Mouse (Mus musculus): ENCODE data around the gene Gm38119. TPM values are rescaled to one million over a fixed set of nuclear protein-coding genes. Genes with fewer than 3 reads are reported as not detected.
"Not testable (repeated sequence)": the region's sequence is repeated elsewhere in the genome, so short reads cannot be mapped to it uniquely, and the experiment has no call there.

Gm38119 gene
- polyA plus RNA-seq, 1 experiment, result not detected

DNA sequence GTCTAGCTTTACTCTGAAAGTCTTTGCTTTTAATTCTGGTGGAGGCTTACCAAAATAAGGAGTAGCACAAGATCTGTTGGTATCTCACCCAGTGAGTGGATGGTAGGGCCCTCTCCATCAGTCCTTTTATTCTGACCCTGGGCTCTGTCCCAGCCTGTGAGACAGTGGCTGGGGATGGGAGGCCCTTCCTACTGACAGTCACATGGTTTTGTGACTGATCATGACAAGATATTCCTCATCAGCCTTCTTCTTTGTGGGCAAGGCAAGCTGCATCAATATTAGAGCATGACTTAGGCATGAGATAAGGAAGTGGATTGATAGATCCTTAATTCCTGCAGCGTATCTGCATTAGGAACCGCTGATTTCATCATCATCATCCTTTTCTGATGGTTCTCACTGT lies 29.9 kb downstream of the Gm38119 start, which contains the start of gene Lce1e:
Gene Lce1e (minus strand): TSS at position 101 of the 400 bp plus-strand sequence.
- Histone ChIP-seq H3K27ac (ENCODE audit: insufficient read depth, low read depth, low read length) (no peak within 1 kb of the TSS), H3K4me1 (ENCODE audit: control insufficient read depth, insufficient read depth, low read length) (no peaks in the 10 kb centered on the region), H3K4me3 (ENCODE audit: insufficient read depth, low read depth, low read length) (no peak within 1 kb of the TSS)
- TF ChIP-seq POLR2A (IDR thresholded peaks at IDR 0.05; ENCODE audit: insufficient read depth, low read depth, low read length), result no peak
- no peak for TF ChIP-seq CTCF (IDR thresholded peaks at IDR 0.05; ENCODE audit: insufficient read depth, low read depth, low read length)
- WGBS, result 83% methylated on average over 2 of the region's 2 CpGs

DNA sequence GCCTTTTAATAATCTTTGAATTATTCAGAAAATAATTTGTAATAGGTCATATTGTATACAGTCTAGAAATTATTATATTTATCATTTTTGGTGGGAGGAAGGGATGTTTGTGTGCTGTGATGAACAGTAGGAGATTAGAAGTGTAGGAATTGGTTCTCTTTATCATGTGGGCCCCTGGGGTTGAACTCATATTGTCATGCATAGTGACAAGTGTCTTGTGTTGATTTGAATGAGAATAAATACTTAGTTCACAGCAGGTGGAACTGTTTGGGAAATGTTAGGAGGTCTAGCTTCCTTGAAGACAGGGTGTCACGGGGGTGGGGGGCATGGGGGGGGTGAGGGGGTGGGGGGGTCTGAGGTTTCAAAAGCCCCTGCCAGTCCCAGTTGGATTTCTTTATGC lies 44.3 kb downstream of the Gm38119 start:
- WGBS, result 23% methylated on average over 1 of the region's 1 CpGs
- Histone ChIP-seq H3K4me3 (ENCODE audit: insufficient read depth, low read depth, low read length) (no peak overlapping the region), H3K27ac (ENCODE audit: insufficient read depth, low read depth, low read length) (no peak overlapping the region), H3K4me1 (ENCODE audit: control insufficient read depth, insufficient read depth, low read length) (no peaks in the 10 kb centered on the region)
- TF ChIP-seq POLR2A (IDR thresholded peaks at IDR 0.05; ENCODE audit: insufficient read depth, low read depth, low read length), result no peak
- no peak for TF ChIP-seq CTCF (IDR thresholded peaks at IDR 0.05; ENCODE audit: insufficient read depth, low read depth, low read length)

DNA sequence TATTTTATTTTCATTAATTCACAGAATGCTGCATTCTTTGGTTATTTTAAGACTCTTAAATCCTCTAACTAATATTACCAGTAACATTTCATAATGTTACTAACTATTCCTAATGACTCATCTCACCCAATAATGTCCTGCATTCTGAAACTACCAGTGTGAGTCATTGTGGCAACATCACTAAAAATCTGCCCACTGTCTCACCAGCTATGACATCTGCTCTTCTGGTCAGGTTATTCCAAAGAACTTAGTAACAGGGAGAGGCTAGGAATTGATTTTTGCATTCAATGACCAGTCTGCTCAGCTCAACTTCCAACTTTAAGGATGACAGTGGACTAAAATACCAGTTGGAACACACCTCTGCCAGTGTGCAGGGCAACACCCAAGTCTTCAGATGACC lies 47.2 kb downstream of the Gm38119 start:
- no peaks in the 10 kb centered on the region for H3K4me1 ChIP-seq (ENCODE audit: control insufficient read depth, insufficient read depth, low read length)
- H3K27ac ChIP-seq (ENCODE audit: insufficient read depth, low read depth, low read length), result no peak overlapping the region
- TF ChIP-seq CTCF (IDR thresholded peaks at IDR 0.05; ENCODE audit: insufficient read depth, low read depth, low read length) (no peak), POLR2A (IDR thresholded peaks at IDR 0.05; ENCODE audit: insufficient read depth, low read depth, low read length) (no peak)
- H3K4me3 ChIP-seq (ENCODE audit: insufficient read depth, low read depth, low read length), result no peak overlapping the region

DNA sequence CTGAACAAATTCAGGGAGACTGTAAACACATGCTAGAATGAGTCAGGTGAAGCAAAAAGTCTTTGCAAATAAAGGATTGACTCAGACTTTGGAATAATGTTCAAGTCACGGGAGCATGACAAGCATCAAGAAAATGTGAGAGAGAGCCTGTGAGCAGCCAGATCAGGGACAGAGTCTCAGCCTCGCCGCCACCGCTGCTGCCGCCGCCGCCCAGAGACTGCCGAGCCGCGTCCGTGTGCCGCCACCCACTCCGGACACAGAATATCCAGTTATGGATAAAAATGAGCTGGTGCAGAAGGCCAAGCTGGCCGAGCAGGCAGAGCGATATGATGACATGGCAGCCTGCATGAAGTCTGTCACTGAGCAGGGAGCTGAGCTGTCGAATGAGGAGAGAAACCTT lies 49.7 kb downstream of the Gm38119 start:
- not testable (repeated sequence) for H3K4me3 ChIP-seq (ENCODE audit: insufficient read depth, low read depth, low read length); H3K4me1 ChIP-seq (ENCODE audit: control insufficient read depth, insufficient read depth, low read length); H3K27ac ChIP-seq (ENCODE audit: insufficient read depth, low read depth, low read length)
- WGBS, result 85% methylated on average over 16 of the region's 16 CpGs

Other genes with a start within 250 kb of the Gm38119 start
- not detected in 2 replicates for gene Sprr4, start 238.6 kb downstream of the Gm38119 start, polyA plus RNA-seq (2012; ENCODE audit: insufficient read depth, insufficient read length, low replicate concordance, missing spikeins)
- gene 2310046K23Rik, start 204.6 kb downstream of the Gm38119 start, polyA plus RNA-seq (2012; ENCODE audit: insufficient read depth, insufficient read length, low replicate concordance, missing spikeins), result not detected in 2 replicates
- gene Ivl, start 165.4 kb downstream of the Gm38119 start, polyA plus RNA-seq (2012; ENCODE audit: insufficient read depth, insufficient read length, low replicate concordance, missing spikeins), result not detected in 2 replicates
- gene Smcp, start 150.1 kb downstream of the Gm38119 start, polyA plus RNA-seq (2012; ENCODE audit: insufficient read depth, insufficient read length, low replicate concordance, missing spikeins), result not detected in 2 replicates
- not detected in 2 replicates for gene 2210017I01Rik, start 131.6 kb downstream of the Gm38119 start, polyA plus RNA-seq (2012; ENCODE audit: insufficient read depth, insufficient read length, low replicate concordance, missing spikeins)
- not detected in 2 replicates for gene Lce6a, start 117.4 kb downstream of the Gm38119 start, polyA plus RNA-seq (2012; ENCODE audit: insufficient read depth, insufficient read length, low replicate concordance, missing spikeins)
- not detected in 2 replicates for gene Lce1a1, start 90.8 kb downstream of the Gm38119 start, polyA plus RNA-seq (2012; ENCODE audit: insufficient read depth, insufficient read length, low replicate concordance, missing spikeins)
- not detected in 2 replicates for gene Lce1b, start 82.2 kb downstream of the Gm38119 start, polyA plus RNA-seq (2012; ENCODE audit: insufficient read depth, insufficient read length, low replicate concordance, missing spikeins)
- gene Lce1a2, start 68.8 kb downstream of the Gm38119 start, polyA plus RNA-seq (2012; ENCODE audit: insufficient read depth, insufficient read length, low replicate concordance, missing spikeins), result not detected in 2 replicates
- gene Lce1c, start 59.8 kb downstream of the Gm38119 start, polyA plus RNA-seq (2012; ENCODE audit: insufficient read depth, insufficient read length, low replicate concordance, missing spikeins), result not detected in 2 replicates
- not detected in 2 replicates for gene Lce1d, start 51.9 kb downstream of the Gm38119 start, polyA plus RNA-seq (2012; ENCODE audit: insufficient read depth, insufficient read length, low replicate concordance, missing spikeins)
- not detected in 2 replicates for gene Lce1e, start 30.0 kb downstream of the Gm38119 start, polyA plus RNA-seq (2012; ENCODE audit: insufficient read depth, insufficient read length, low replicate concordance, missing spikeins)
- gene Lce1f, start 18.7 kb downstream of the Gm38119 start, polyA plus RNA-seq (2012; ENCODE audit: insufficient read depth, insufficient read length, low replicate concordance, missing spikeins), result not detected in 2 replicates
- not detected in 2 replicates for gene Lce1g, start 13.2 kb upstream of the Gm38119 start, polyA plus RNA-seq (2012; ENCODE audit: insufficient read depth, insufficient read length, low replicate concordance, missing spikeins)
- not detected in 2 replicates for gene Lce1h, start 26.0 kb upstream of the Gm38119 start, polyA plus RNA-seq (2012; ENCODE audit: insufficient read depth, insufficient read length, low replicate concordance, missing spikeins)
- not detected in 2 replicates for gene Lce1i, start 39.8 kb upstream of the Gm38119 start, polyA plus RNA-seq (2012; ENCODE audit: insufficient read depth, insufficient read length, low replicate concordance, missing spikeins)
- gene Lce1j, start 51.4 kb upstream of the Gm38119 start, polyA plus RNA-seq (2012; ENCODE audit: insufficient read depth, insufficient read length, low replicate concordance, missing spikeins), result not detected in 2 replicates
- not detected in 2 replicates for gene Lce1k, start 68.8 kb upstream of the Gm38119 start, polyA plus RNA-seq (2012; ENCODE audit: insufficient read depth, insufficient read length, low replicate concordance, missing spikeins)
- not detected in 2 replicates for gene Kprp, start 88.2 kb upstream of the Gm38119 start, polyA plus RNA-seq (2012; ENCODE audit: insufficient read depth, insufficient read length, low replicate concordance, missing spikeins)
- gene Lce1l, start 112.2 kb upstream of the Gm38119 start, polyA plus RNA-seq (2012; ENCODE audit: insufficient read depth, insufficient read length, low replicate concordance, missing spikeins), result not detected in 2 replicates
- gene 2310050C09Rik, start 131.1 kb upstream of the Gm38119 start, polyA plus RNA-seq (2012; ENCODE audit: insufficient read depth, insufficient read length, low replicate concordance, missing spikeins), result not detected in 2 replicates
- not detected in 2 replicates for gene Lce3a, start 187.1 kb upstream of the Gm38119 start, polyA plus RNA-seq (2012; ENCODE audit: insufficient read depth, insufficient read length, low replicate concordance, missing spikeins)
- not detected in 2 replicates for gene Lce3b, start 193.9 kb upstream of the Gm38119 start, polyA plus RNA-seq (2012; ENCODE audit: insufficient read depth, insufficient read length, low replicate concordance, missing spikeins)
- gene Lce3c, start 205.4 kb upstream of the Gm38119 start, polyA plus RNA-seq (2012; ENCODE audit: insufficient read depth, insufficient read length, low replicate concordance, missing spikeins), result not detected in 2 replicates
- not detected in 2 replicates for gene Lce3d, start 218.3 kb upstream of the Gm38119 start, polyA plus RNA-seq (2012; ENCODE audit: insufficient read depth, insufficient read length, low replicate concordance, missing spikeins)
- gene Lce3e, start 228.0 kb upstream of the Gm38119 start, polyA plus RNA-seq (2012; ENCODE audit: insufficient read depth, insufficient read length, low replicate concordance, missing spikeins), result not detected in 2 replicates